Mouse (Mus musculus): ENCODE data around the gene Zfp37. TPM values are rescaled to one million over a fixed set of nuclear protein-coding genes. Genes with fewer than 3 reads are reported as not detected.
A peak's percentile ranks its signal among the peaks of the same experiment; 100 is the strongest.

Gene Zfp37
- polyA plus RNA-seq, 1 experiment from 2014 or later, result 3.1 TPM

DNA sequence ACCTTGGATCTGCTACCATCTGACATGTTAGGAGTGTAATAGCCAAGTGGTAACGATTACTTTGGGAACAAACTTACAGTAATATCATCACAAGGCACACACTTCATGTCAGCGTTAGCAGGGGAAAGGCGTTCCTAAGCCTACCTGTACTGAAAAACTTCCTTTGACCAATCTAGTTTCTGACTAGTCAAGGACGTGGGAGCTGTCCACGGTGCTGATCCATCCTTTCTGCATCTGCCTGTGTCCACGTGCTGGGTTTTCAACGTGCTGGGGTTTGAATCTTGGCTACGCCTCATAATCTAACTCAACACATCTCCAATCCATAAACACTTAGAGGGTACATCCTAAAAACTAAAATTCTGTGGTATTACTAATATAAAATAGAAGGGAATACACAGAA is 26.1 kb upstream of the Zfp37 start:
- H3K4me1 ChIP-seq (replicated peaks; ENCODE audit: control insufficient read depth, insufficient read depth, low read length), result no peaks in the 10 kb centered on the region
- no peak overlapping the region for H3K4me3 ChIP-seq (ENCODE audit: low read depth, low read length)
- H3K36me3 ChIP-seq (ENCODE audit: control insufficient read depth, insufficient read depth), result no peaks in the 10 kb centered on the region
- no peak overlapping the region for H3K27ac ChIP-seq (ENCODE audit: low read depth, low read length)
- H3K27me3 ChIP-seq (replicated peaks; ENCODE audit: control insufficient read depth, insufficient read depth, low read length), result no peaks in the 10 kb centered on the region
- no peaks in the 10 kb centered on the region for H3K9me3 ChIP-seq (ENCODE audit: control insufficient read depth)
- ATAC-seq, result no peak
- whole genome bisulfite sequencing, result 16% methylated on average over 8 of the region's 8 CpGs
- no peak overlapping the region for H3K9ac ChIP-seq (ENCODE audit: low read depth, low read length)
- no peak overlapping the region for H3K4me2 ChIP-seq (replicated peaks; ENCODE audit: low read depth)
- TF ChIP-seq CTCF (IDR thresholded peaks at IDR 0.05; ENCODE audit: low read depth), result no peak

DNA sequence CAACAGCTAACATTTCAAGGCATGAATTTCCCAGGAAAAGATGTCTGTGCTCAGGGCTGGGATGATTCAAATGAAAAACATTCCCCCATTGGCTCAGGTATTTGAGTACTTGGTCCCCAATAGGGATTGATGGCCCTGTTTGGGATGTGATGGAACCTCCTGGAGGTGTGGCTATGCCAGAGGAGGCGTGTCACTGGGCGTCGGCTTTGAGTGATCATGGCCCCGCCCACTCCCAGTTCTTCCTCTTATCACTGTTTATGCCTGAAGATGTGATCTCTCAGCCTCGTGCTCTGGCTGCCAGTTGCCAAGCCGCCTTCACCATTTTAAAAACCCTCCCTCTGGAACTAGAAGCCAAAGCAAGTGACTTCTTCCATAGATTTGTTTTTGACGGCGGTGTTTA is 23.7 kb upstream of the Zfp37 start:
- no peak for TF ChIP-seq CTCF (IDR thresholded peaks at IDR 0.05; ENCODE audit: low read depth)
- no peak for ATAC-seq
- H3K27me3 ChIP-seq (replicated peaks; ENCODE audit: control insufficient read depth, insufficient read depth, low read length), result no peaks in the 10 kb centered on the region
- H3K27ac ChIP-seq (ENCODE audit: low read depth, low read length), result no peak overlapping the region
- no peaks in the 10 kb centered on the region for H3K9me3 ChIP-seq (ENCODE audit: control insufficient read depth)
- H3K4me1 ChIP-seq (replicated peaks; ENCODE audit: control insufficient read depth, insufficient read depth, low read length), result no peaks in the 10 kb centered on the region
- no peak overlapping the region for H3K4me2 ChIP-seq (replicated peaks; ENCODE audit: low read depth)
- no peak overlapping the region for H3K9ac ChIP-seq (ENCODE audit: low read depth, low read length)
- WGBS, result 57% methylated on average over 8 of the region's 8 CpGs
- H3K4me3 ChIP-seq (ENCODE audit: low read depth, low read length), result no peak overlapping the region
- no peaks in the 10 kb centered on the region for H3K36me3 ChIP-seq (ENCODE audit: control insufficient read depth, insufficient read depth)

DNA sequence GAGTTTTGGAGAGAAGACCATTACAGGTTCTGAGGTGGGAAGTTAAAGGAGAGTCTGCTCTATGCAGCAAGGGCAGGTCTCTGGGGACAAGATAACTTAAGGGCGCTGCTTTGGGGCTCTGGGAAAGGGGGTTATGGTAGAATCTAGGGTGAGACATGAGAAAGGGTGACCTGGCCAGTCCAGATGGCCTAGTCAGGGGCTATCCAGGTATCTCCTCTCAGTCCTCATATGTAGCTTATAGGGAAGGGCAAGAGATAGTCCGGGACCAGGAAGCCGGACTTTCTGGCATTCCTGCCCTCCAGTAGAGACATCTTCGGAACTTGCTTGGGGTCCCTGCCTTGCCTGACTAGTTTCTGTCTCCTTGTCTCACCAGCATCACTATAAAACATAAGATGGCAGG is 20.9 kb upstream of the Zfp37 start:
- Histone ChIP-seq H3K9ac (ENCODE audit: low read depth, low read length) (no peak overlapping the region), H3K4me2 (replicated peaks; ENCODE audit: low read depth) (no peak overlapping the region), H3K36me3 (ENCODE audit: control insufficient read depth, insufficient read depth) (no peaks in the 10 kb centered on the region), H3K4me1 (replicated peaks; ENCODE audit: control insufficient read depth, insufficient read depth, low read length) (no peaks in the 10 kb centered on the region), H3K27me3 (replicated peaks; ENCODE audit: control insufficient read depth, insufficient read depth, low read length) (no peaks in the 10 kb centered on the region), H3K9me3 (ENCODE audit: control insufficient read depth) (no peaks in the 10 kb centered on the region), H3K27ac (ENCODE audit: low read depth, low read length) (no peak overlapping the region), H3K4me3 (ENCODE audit: low read depth, low read length) (no peak overlapping the region)
- no peak for ATAC-seq
- WGBS, result 90% methylated on average over 4 of the region's 4 CpGs
- no peak for TF ChIP-seq CTCF (IDR thresholded peaks at IDR 0.05; ENCODE audit: low read depth)

DNA sequence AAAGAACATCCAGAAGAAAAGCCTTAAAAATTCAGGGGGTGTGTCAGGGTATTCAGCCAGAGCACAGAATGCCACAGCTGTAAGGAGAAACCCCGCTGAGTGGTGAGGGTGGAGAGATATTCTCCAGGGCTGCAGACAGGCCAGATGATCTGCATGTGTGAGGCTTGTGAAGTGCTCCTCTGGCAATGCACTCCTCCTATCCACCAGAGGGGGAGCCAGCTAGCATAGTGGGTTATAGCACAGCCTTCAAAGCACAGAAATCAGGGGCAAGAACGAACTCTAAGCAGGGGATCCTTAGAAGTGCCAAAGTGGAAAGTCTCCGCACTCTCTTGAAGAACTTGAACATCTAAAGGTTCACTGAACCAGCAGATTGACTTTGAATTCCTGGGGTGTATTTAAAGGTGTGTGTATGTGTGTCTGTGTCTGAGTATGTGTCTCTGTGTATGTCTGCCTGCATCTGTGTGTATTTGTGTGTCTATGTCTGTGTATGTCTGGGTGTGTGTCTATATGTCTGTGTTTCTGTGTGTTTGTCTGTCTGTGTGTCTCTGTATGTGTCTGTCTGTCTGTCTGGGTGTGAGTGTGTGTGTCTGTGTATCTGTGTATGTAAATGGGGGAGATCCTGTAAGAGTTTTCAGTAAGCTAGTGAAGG is 20.2 kb upstream of the Zfp37 start:
- Histone ChIP-seq H3K27me3 (replicated peaks; ENCODE audit: control insufficient read depth, insufficient read depth, low read length) (no peaks in the 10 kb centered on the region), H3K9me3 (ENCODE audit: control insufficient read depth) (no peaks in the 10 kb centered on the region), H3K9ac (ENCODE audit: low read depth, low read length) (no peak overlapping the region), H3K27ac (ENCODE audit: low read depth, low read length) (no peak overlapping the region), H3K4me2 (replicated peaks; ENCODE audit: low read depth) (no peak overlapping the region), H3K4me1 (replicated peaks; ENCODE audit: control insufficient read depth, insufficient read depth, low read length) (no peaks in the 10 kb centered on the region), H3K4me3 (ENCODE audit: low read depth, low read length) (no peak overlapping the region), H3K36me3 (ENCODE audit: control insufficient read depth, insufficient read depth) (no peaks in the 10 kb centered on the region)
- TF ChIP-seq CTCF (IDR thresholded peaks at IDR 0.05; ENCODE audit: low read depth), result peak; percentile 62
- 49% methylated on average over 3 of the region's 3 CpGs for WGBS
- ATAC-seq, result no peak

DNA sequence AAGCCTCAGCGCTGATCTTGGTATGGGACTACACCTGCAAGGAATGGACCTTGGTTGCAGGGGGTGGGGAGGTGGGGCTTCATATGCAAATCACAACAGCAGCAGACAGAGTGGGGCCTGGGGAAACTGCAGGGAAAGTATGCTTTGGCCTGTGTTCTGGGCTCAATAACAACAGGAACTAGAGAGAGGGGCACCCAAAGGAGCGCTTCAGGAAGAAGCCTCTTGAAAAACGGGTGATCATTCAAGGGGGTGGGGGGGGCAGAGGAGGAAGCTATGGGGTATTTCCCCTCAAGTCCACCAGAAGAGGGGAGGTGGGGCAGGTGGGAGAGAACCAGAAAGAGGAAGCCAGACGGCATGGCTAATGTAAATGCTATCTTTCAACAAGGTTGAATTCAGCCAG is 17.5 kb upstream of the Zfp37 start:
- no peaks in the 10 kb centered on the region for H3K9me3 ChIP-seq (ENCODE audit: control insufficient read depth)
- H3K9ac ChIP-seq (ENCODE audit: low read depth, low read length), result no peak overlapping the region
- no peaks in the 10 kb centered on the region for H3K36me3 ChIP-seq (ENCODE audit: control insufficient read depth, insufficient read depth)
- no peak for ATAC-seq
- no peaks in the 10 kb centered on the region for H3K27me3 ChIP-seq (replicated peaks; ENCODE audit: control insufficient read depth, insufficient read depth, low read length)
- H3K4me2 ChIP-seq (replicated peaks; ENCODE audit: low read depth), result no peak overlapping the region
- H3K27ac ChIP-seq (ENCODE audit: low read depth, low read length), result no peak overlapping the region
- H3K4me1 ChIP-seq (replicated peaks; ENCODE audit: control insufficient read depth, insufficient read depth, low read length), result no peaks in the 10 kb centered on the region
- 36% methylated on average over 4 of the region's 4 CpGs for WGBS
- no peak for TF ChIP-seq CTCF (IDR thresholded peaks at IDR 0.05; ENCODE audit: low read depth)
- no peak overlapping the region for H3K4me3 ChIP-seq (ENCODE audit: low read depth, low read length)

DNA sequence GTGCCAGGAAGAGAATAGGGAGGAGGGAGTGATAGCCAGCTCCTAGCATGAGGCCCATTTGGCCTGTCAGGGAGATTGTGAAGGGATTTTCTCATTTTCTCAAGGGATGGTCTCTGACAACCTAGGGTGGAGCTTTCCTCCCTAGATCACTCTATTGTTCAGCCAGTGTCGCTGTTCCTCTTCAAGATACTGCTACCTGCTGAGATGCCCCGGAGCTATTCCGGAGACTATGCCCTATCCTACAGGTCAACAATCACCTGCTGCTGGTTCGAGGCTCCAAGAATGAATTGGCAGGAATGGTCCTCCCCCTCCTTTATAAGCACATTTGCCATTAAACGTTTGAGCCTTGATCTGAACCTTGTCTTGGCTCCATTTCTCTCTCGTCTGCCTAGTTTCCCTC is 9.7 kb upstream of the Zfp37 start:
- Histone ChIP-seq H3K9me3 (ENCODE audit: control insufficient read depth) (no peaks in the 10 kb centered on the region), H3K4me2 (replicated peaks; ENCODE audit: low read depth) (no peak overlapping the region), H3K4me3 (ENCODE audit: low read depth, low read length) (no peak overlapping the region), H3K4me1 (replicated peaks; ENCODE audit: control insufficient read depth, insufficient read depth, low read length) (no peaks in the 10 kb centered on the region), H3K27ac (ENCODE audit: low read depth, low read length) (no peak overlapping the region), H3K9ac (ENCODE audit: low read depth, low read length) (no peak overlapping the region), H3K27me3 (replicated peaks; ENCODE audit: control insufficient read depth, insufficient read depth, low read length) (no peaks in the 10 kb centered on the region), H3K36me3 (ENCODE audit: control insufficient read depth, insufficient read depth) (no peaks in the 10 kb centered on the region)
- no peak for ATAC-seq
- no peak for TF ChIP-seq CTCF (IDR thresholded peaks at IDR 0.05; ENCODE audit: low read depth)
- 72% methylated on average over 6 of the region's 6 CpGs for WGBS

DNA sequence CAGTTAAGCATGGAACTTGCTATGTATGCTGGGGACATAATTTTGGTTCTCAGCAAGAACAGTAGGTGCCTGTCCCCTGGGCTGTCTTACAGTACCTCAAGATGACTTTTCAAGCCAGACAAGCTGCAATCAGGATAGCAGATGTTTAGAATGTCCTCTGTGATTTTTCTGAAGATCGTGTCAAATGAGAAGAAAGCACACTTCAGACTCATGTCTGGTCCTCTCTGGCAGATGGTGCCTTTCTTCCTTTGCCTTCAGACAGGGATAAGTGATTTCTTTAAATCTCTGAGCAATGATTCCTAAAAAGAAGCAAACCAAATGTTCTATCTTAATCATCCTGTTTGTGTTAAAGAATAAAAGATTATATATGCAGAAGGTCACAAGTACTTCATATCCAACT is 694 bp downstream of the Zfp37 start:
- TF ChIP-seq CTCF (IDR thresholded peaks at IDR 0.05; ENCODE audit: low read depth), result no peak
- H3K4me2 ChIP-seq (replicated peaks; ENCODE audit: low read depth), result no peak overlapping the region
- H3K27me3 ChIP-seq (replicated peaks; ENCODE audit: control insufficient read depth, insufficient read depth, low read length), result no peaks in the 10 kb centered on the region
- no peaks in the 10 kb centered on the region for H3K9me3 ChIP-seq (ENCODE audit: control insufficient read depth)
- no peaks in the 10 kb centered on the region for H3K36me3 ChIP-seq (ENCODE audit: control insufficient read depth, insufficient read depth)
- no peaks in the 10 kb centered on the region for H3K4me1 ChIP-seq (replicated peaks; ENCODE audit: control insufficient read depth, insufficient read depth, low read length)
- no peak overlapping the region for H3K4me3 ChIP-seq (ENCODE audit: low read depth, low read length)
- 71% methylated on average over 1 of the region's 1 CpGs for WGBS
- no peak for ATAC-seq
- no peak overlapping the region for H3K9ac ChIP-seq (ENCODE audit: low read depth, low read length)
- no peak overlapping the region for H3K27ac ChIP-seq (ENCODE audit: low read depth, low read length)

All from intestine, postnatal 0 days (tissue).